Mouse (Mus musculus): ENCODE measurements around the gene Hectd4.

DNA sequence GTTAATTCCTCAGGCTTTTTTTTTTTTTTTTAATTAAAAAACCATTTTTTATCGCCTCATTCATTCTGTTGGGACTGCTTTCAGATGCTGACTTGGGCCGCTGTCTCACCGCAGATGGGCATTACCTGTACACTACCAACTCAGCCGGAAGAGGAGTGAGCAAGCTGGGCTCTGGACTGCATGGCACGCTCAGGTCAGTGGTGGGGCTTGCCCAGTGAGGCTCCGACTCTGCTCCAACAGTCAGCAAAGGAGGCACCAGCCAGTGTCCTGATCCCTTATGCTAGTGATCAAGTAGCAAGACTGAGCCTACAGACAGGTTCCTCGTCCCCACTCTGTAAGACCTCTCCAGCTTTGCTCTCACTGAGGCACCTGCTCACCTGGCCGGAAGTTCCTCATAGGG, 42.4 kb downstream of the Hectd4 start:
- TF ChIP-seq CTCF (IDR thresholded peaks at IDR 0.05; ENCODE audit: low read depth) (no peak), EP300 (IDR thresholded peaks at IDR 0.05; ENCODE audit: low read depth) (no peak)
